Mouse (Mus musculus) heart, adult 2 months (tissue): Measurements from ENCODE around the gene 4632433K11Rik.

Experiments used
- CTCF ChIP-seq: fragments of 200-600 bp; IDR thresholded peaks from 2 replicates; pipeline ENCODE4 v1.8.1; 2022; ENCODE audit warnings: antibody characterized with exemption, mild to moderate bottlenecking, moderate library complexity
- POLR2A ChIP-seq: fragments of 200-500 bp; IDR thresholded peaks from 2 replicates; pipeline ENCODE4 v1.6.1; 2011; ENCODE audit warnings: mild to moderate bottlenecking, low read depth, low read length, control low read depth; ENCODE audit not compliant: insufficient read depth

- TF ChIP-seq POLR2A = no peak
- no peak for TF ChIP-seq CTCF
These were observed 45.7 kb upstream of the 4632433K11Rik start for GRCm38 (mm10) chr7:4988250-4988649.
